In genomic region chr3:143107733-143108291, GRCm38 (mm10) we compare ENCODE assay signal across 25 mouse cellular contexts.
DNase-seq lines count a peak whose midpoint lies in the region; ATAC-seq and TF ChIP-seq lines count a peak whose summit lies in the region.
"Had no signal": no experiment of that assay in that cellular context is flagged by ENCODE, and none has a peak within 500 bp of the region (broad histone marks: within the 10 kb centered on the region; RNA-seq: fewer than 3 reads in every experiment).

No protein-coding gene starts in this region.

- no peaks in the 10 kb centered on the region for H3K36me3 ChIP-seq in kidney, embryonic 16.5 days (ENCODE audit: insufficient read depth, low read length)
- H3K36me3 ChIP-seq in lung, embryonic 15.5 days: no peaks in the 10 kb centered on the region
- H3K36me3 ChIP-seq in limb, embryonic 14.5 days (ENCODE audit: control insufficient read depth, insufficient read depth, low read length): no peaks in the 10 kb centered on the region
- H3K36me3 ChIP-seq in thymus, adult 2 months (ENCODE audit: control insufficient read depth, insufficient read depth, low read length): no peaks in the 10 kb centered on the region
- H3K36me3 ChIP-seq: forebrain, embryonic 10.5 days; forebrain, embryonic 15.5 days; hindbrain, embryonic 12.5 days; intestine, embryonic 15.5 days; liver, embryonic 15.5 days had no signal

- H3K9ac ChIP-seq in kidney, embryonic 16.5 days (replicated peaks; ENCODE audit: low read length): no peak overlapping the region
- no peak overlapping the region for H3K9ac ChIP-seq in lung, embryonic 15.5 days
- no peak overlapping the region for H3K9ac ChIP-seq in limb, embryonic 14.5 days (ENCODE audit: low read depth, low read length, severe bottlenecking)
- H3K9ac ChIP-seq: forebrain, embryonic 15.5 days; hindbrain, embryonic 12.5 days; intestine, embryonic 15.5 days; liver, embryonic 15.5 days had no signal

- no peak overlapping the region; the same call in 1 of the 2 replicates for H3K4me3 ChIP-seq in kidney, embryonic 16.5 days (ENCODE audit: low read length)
- H3K4me3 ChIP-seq in lung, embryonic 15.5 days: no peak overlapping the region
- no peak overlapping the region for H3K4me3 ChIP-seq in limb, embryonic 14.5 days (replicated peaks; ENCODE audit: low read length)
- no peak overlapping the region for H3K4me3 ChIP-seq in thymus, adult 2 months (ENCODE audit: control insufficient read depth, insufficient read depth, low read length)
- H3K4me3 ChIP-seq: forebrain, embryonic 10.5 days; forebrain, embryonic 15.5 days; hindbrain, embryonic 12.5 days; intestine, embryonic 15.5 days; layer of hippocampus, adult 2 months; liver, embryonic 15.5 days had no signal

- H3K4me1 ChIP-seq in kidney, embryonic 16.5 days (ENCODE audit: insufficient read depth, low read length): peaks cover 8% of the 10 kb centered on the region
- H3K4me1 ChIP-seq in lung, embryonic 15.5 days: peaks cover 6% of the 10 kb centered on the region
- peaks cover 8% of the 10 kb centered on the region for H3K4me1 ChIP-seq in limb, embryonic 14.5 days (ENCODE audit: control insufficient read depth, insufficient read depth, low read length)
- H3K4me1 ChIP-seq in thymus, adult 2 months (replicated peaks; ENCODE audit: control insufficient read depth, insufficient read depth, low read length): no peaks in the 10 kb centered on the region
- H3K4me1 ChIP-seq: liver, embryonic 15.5 days had no signal

- H3K9me3 ChIP-seq in kidney, embryonic 16.5 days (ENCODE audit: low read length): no peaks in the 10 kb centered on the region
- H3K9me3 ChIP-seq in lung, embryonic 15.5 days: no peaks in the 10 kb centered on the region
- no peaks in the 10 kb centered on the region for H3K9me3 ChIP-seq in limb, embryonic 14.5 days (ENCODE audit: control insufficient read depth, low read length)
- H3K9me3 ChIP-seq: forebrain, embryonic 10.5 days; forebrain, embryonic 15.5 days; hindbrain, embryonic 12.5 days; intestine, embryonic 15.5 days; liver, embryonic 15.5 days had no signal

- H3K27ac ChIP-seq in kidney, embryonic 16.5 days (ENCODE audit: low read length): no peak overlapping the region
- peak overlapping the region; percentile 21 for H3K27ac ChIP-seq in lung, embryonic 15.5 days
- H3K27ac ChIP-seq in limb, embryonic 14.5 days (replicated peaks; ENCODE audit: low read depth, low read length): no peak overlapping the region
- H3K27ac ChIP-seq in thymus, adult 2 months (ENCODE audit: control insufficient read depth, insufficient read depth, low read length): no peak overlapping the region
- H3K27ac ChIP-seq: forebrain, embryonic 10.5 days; forebrain, embryonic 15.5 days; hindbrain, embryonic 12.5 days; hindbrain, postnatal 0 days; intestine, embryonic 15.5 days; layer of hippocampus, adult 2 months; liver, embryonic 15.5 days had no signal

- 26% methylated on average over 13 of the region's 13 CpGs for WGBS in kidney, embryonic 16.5 days
- 31% methylated on average over 13 of the region's 13 CpGs for WGBS in lung, embryonic 15.5 days
- 45% methylated on average over 13 of the region's 13 CpGs for WGBS in limb, embryonic 14.5 days
- 67% methylated on average over 13 of the region's 13 CpGs for WGBS in thymus, adult 2 months

- TF ChIP-seq CTCF in thymus, adult 2 months (IDR thresholded peaks at IDR 0.05; ENCODE audit: borderline replicate concordance, control insufficient read depth, extremely low read depth, insufficient read depth, low read length, poor library complexity): no peak

- 0 out of 2 replicates have a peak, but pooled peaks cover 6% of the 10 kb centered on the region for H3K27me3 ChIP-seq in kidney, embryonic 16.5 days (ENCODE audit: insufficient read depth, low read length)
- no peaks in the 10 kb centered on the region for H3K27me3 ChIP-seq in lung, embryonic 15.5 days
- no peaks in the 10 kb centered on the region; the same call in 1 of the 2 replicates for H3K27me3 ChIP-seq in limb, embryonic 14.5 days (ENCODE audit: control insufficient read depth, insufficient read depth, low read length)
- H3K27me3 ChIP-seq in thymus, adult 2 months (ENCODE audit: control insufficient read depth, insufficient read depth, low read length): no peaks in the 10 kb centered on the region
- H3K27me3 ChIP-seq: forebrain, embryonic 15.5 days; hindbrain, embryonic 12.5 days; intestine, embryonic 15.5 days had no signal

- peak overlapping the region; percentile 8 for H3K4me2 ChIP-seq in kidney, embryonic 16.5 days (replicated peaks; ENCODE audit: low read depth, low read length)
- H3K4me2 ChIP-seq in lung, embryonic 15.5 days: no peak overlapping the region
- H3K4me2 ChIP-seq in limb, embryonic 14.5 days (replicated peaks; ENCODE audit: low read depth, low read length, severe bottlenecking): no peak overlapping the region
- H3K4me2 ChIP-seq: forebrain, embryonic 15.5 days; heart, embryonic 11.5 days; hindbrain, embryonic 12.5 days; intestine, embryonic 15.5 days; liver, embryonic 15.5 days had no signal

- no peak for TF ChIP-seq POLR2A in limb, embryonic 14.5 days (IDR thresholded peaks at IDR 0.05; ENCODE audit: borderline replicate concordance, extremely low read depth, insufficient read depth, insufficient read length)
- TF ChIP-seq POLR2A in thymus, adult 2 months (IDR thresholded peaks at IDR 0.05; ENCODE audit: control insufficient read depth, extremely low read depth, insufficient read depth, low read length, poor library complexity): no peak

- no peak for DNase-seq in kidney, adult 9 months
- DNase-seq in lung, postnatal 10 days: no peak
- no peak for DNase-seq in limb, embryonic 14.5 days (ENCODE audit: low spot score)
- no peak for DNase-seq in layer of hippocampus, postnatal 10 days (ENCODE audit: low spot score in 2 of 2)
- no peak for DNase-seq in thymus, adult 2 months
- DNase-seq: adrenal gland, postnatal 25 days; cerebellum, adult 11-12 months; cerebellum, postnatal 10 days; gastrocnemius, postnatal 25 days; heart, adult 18-20 months; heart, postnatal 36 days; midbrain, embryonic 14.5 days; right cerebral cortex, postnatal 14 days had no signal

- ATAC-seq in kidney, embryonic 16.5 days (ENCODE audit: low FRiP score, low TSS enrichment): no peak
- peak; percentile 41; the same call in 1 of the 2 replicates for ATAC-seq in lung, embryonic 15.5 days (ENCODE audit: borderline replicate concordance, extremely low read depth, low FRiP score, low TSS enrichment)
- ATAC-seq in common myeloid progenitor, adult 5-6 weeks (replicated peaks; ENCODE audit: low read depth, poor library complexity, severe bottlenecking): peak; percentile 45; the same call in 1 of the 2 replicates
- peak; percentile 46; the same call in 1 of the 2 replicates for ATAC-seq in limb, embryonic 14.5 days (ENCODE audit: low FRiP score, low read depth)
- ATAC-seq: CD4-positive, CD25-positive, alpha-beta regulatory T cell, adult 4 months; forebrain, embryonic 15.5 days; hindbrain, postnatal 0 days; intestine, embryonic 15.5 days had no signal
